Mouse (Mus musculus) neutrophil, adult 5-6 weeks (primary cell): ENCODE results near the gene Rpa3. TPM values are rescaled to one million over a fixed set of nuclear protein-coding genes. Genes with fewer than 3 reads are reported as not detected.

Experiments used
- ATAC-seq: fragments of 151-379, 151-347 bp; 2 replicates; pipeline ENCODE4 v1.8.0; 2017; ENCODE audit warnings: mild to moderate bottlenecking, moderate TSS enrichment; ENCODE audit not compliant: insufficient number of reproducible peaks, poor library complexity, low FRiP score, severe bottlenecking; ENCODE audit errors: extremely low read depth
- total RNA-seq: library from RNA; stranded (forward); fragments of 200-1000 nt; gene quantifications from 2 replicates; pipeline ENCODE4 v1.2.3, GENCODE M21; 2017

Rpa3 gene
- total RNA-seq, 1 experiment from 2014 or later, result 20.0 TPM

DNA sequence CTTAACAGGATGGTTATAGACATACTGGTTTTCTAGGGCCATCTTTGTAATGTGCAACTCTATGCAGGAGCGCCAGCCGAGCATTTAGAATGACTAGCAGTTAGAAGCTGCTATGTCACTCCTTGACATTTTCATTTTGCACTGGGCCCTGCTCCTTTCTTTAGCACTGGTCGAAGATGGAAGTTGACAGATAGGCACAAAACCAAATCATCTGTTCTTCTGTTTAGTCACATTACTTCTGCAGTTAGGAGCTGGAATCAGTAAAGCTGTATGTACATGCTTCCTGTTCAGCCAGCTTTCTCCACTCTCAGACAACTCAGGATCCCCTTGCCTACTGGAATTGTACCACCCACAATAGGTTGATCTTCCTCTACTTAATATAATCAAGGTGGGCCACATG is 48.3 kb downstream of the Rpa3 start:
- ATAC-seq, result no peak

DNA sequence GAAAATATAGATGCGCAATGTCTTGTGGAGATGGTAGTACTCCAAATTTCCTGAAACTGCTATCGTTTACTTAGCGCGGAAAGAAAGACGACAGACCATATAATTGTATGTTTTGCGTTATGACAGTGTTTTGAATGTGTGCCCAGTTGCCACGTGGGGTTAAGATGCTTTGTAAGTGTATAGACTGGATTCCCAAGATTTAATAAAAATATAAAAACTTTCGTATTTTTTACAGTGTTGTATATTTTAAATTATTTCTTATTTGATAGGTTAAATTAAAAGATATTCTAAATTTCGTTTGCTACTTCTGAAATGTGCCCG is 49.1 kb downstream of the Rpa3 start:
- no peak for ATAC-seq

DNA sequence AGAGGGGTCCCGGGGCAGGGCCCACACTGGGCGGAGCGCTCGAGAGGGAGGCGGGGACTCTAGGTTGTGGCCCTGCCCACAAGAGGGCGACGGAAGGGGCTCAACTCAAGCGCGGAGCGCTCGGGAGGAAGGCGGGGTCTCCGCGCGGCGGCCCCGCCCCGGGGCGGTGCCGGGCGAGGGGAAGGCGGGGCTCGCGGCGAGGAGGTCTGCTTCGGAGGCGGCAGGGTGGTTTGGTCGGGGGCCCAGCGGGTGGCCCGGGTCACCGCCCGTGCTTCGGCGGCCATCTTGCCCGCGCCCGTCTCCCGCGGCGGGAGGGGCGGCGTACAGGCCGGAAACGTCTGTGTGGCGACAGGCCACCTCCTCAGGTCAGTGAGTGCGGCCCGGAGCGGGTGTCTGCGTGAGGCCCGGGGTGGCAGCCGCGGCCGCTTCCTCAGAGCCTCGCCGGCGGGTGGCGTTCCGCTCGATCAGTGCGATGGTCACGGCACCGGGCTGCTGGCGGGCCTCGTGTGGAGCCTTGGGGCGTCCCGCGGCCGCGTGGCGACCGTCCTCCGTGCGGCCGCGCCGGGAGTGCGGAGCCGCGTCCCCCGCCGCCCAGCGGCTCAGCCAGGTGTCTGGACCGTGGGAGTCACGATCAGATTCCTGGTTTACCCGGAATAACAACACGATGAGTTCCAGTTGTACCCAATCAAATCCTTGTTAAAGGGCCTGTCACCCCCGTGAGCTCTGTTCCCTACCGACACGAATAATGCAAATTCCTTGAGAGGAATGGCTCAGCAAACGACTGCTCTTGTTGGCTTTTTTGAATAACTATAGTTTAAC is 49.7 kb downstream of the Rpa3 start, which contains the start of gene Mios:
Gene Mios, plus strand, starts transcription at position 176 of the 819 bp plus-strand sequence.
- ATAC-seq, result peak; percentile 92

Other genes starting within 250 kb of the Rpa3 start
- gene Col28a1, start 66.6 kb downstream of the Rpa3 start, total RNA-seq, result not detected in 2 replicates
- gene Mios, start 50.0 kb downstream of the Rpa3 start, total RNA-seq, result 21.4 and 21.6 TPM in 2 replicates
- gene Umad1, start 115 bp upstream of the Rpa3 start, total RNA-seq, result 11.1 and 12.6 TPM in 2 replicates
- gene Gm45062, start 277 bp upstream of the Rpa3 start, total RNA-seq, result 40.6 and 42.8 TPM in 2 replicates